ENCODE assay signal across 9 mouse cellular contexts in the genomic region with DNA sequence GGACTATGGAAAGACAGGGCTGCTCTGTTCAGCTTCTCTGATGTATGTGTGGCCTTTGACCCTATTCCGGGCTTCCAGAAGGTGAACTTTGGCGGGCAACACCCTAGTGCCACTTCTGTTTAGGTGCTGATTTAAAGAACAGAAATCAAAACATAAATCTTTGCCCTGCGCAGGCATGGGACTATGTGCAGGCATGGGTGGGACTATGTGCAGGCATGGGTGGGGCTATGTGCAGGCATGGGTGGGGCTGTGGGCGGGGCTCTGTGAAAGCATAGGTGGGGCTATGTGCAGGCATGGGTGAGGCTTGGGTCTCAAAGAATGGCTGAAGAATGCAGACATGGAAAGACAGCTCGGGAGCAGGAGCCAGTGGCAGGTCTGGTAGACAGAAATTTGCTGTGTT. TPM values are rescaled to one million over a fixed set of nuclear protein-coding genes. Genes with fewer than 3 reads are reported as not detected.
A peak's percentile ranks its signal among the peaks of the same experiment; 100 is the strongest.
DNase-seq lines count a peak whose midpoint lies in the region; ATAC-seq and TF ChIP-seq lines count a peak whose summit lies in the region.
"Had no signal": no experiment of that assay in that cellular context is flagged by ENCODE, and none has a peak within 500 bp of the region (broad histone marks: within the 10 kb centered on the region; RNA-seq: fewer than 3 reads in every experiment).

No protein-coding gene starts in this region.

- no peaks in the 10 kb centered on the region for H3K36me3 ChIP-seq in lung, postnatal 0 days (ENCODE audit: insufficient read depth, low read length)
- H3K36me3 ChIP-seq in intestine, embryonic 16.5 days (ENCODE audit: control insufficient read depth, insufficient read depth, low read length), result 0 out of 2 replicates have a peak, but pooled peaks cover 3% of the 10 kb centered on the region
- no peaks in the 10 kb centered on the region; the same call in 1 of the 2 replicates for H3K36me3 ChIP-seq in stomach, embryonic 14.5 days (ENCODE audit: control insufficient read depth, insufficient read depth, low read length)

- no peak overlapping the region for H3K4me2 ChIP-seq in lung, postnatal 0 days (replicated peaks; ENCODE audit: low read depth, low read length)
- peak overlapping the region; percentile 31 for H3K4me2 ChIP-seq in intestine, embryonic 16.5 days (ENCODE audit: low read depth, low read length)
- H3K4me2 ChIP-seq in stomach, embryonic 14.5 days (replicated peaks; ENCODE audit: low read depth, low read length), result no peak overlapping the region
- H3K4me2 ChIP-seq: limb, embryonic 13.5 days had no signal

- H3K4me1 ChIP-seq in lung, postnatal 0 days (ENCODE audit: insufficient read depth, low read depth, low read length), result no peaks in the 10 kb centered on the region; the same call in 1 of the 2 replicates
- H3K4me1 ChIP-seq in intestine, embryonic 16.5 days (ENCODE audit: control insufficient read depth, insufficient read depth, low read length), result peaks cover 33% of the 10 kb centered on the region
- H3K4me1 ChIP-seq in stomach, embryonic 14.5 days (ENCODE audit: control insufficient read depth, insufficient read depth, low read length), result peaks cover 13% of the 10 kb centered on the region; the same call in 1 of the 2 replicates

- peak; percentile 55 for DNase-seq in gastrocnemius, postnatal 25 days
- no peak for DNase-seq in gastrocnemius, adult 8-10 months (ENCODE audit: low spot score in 2 of 2)
- DNase-seq in lung, postnatal 0 days (ENCODE audit: low spot score), result no peak
- no peak for DNase-seq in lung, postnatal 14 days
- no peak for DNase-seq in layer of hippocampus, postnatal 14 days (ENCODE audit: low spot score in 2 of 2)
- no peak for DNase-seq in adrenal gland, postnatal 4 days (ENCODE audit: low spot score in 2 of 2)

- no peak overlapping the region for H3K27ac ChIP-seq in lung, postnatal 0 days (ENCODE audit: low read length)
- H3K27ac ChIP-seq in intestine, embryonic 16.5 days (ENCODE audit: low read length), result peak overlapping the region; percentile 65
- H3K27ac ChIP-seq in stomach, embryonic 14.5 days (ENCODE audit: low read length), result no peak overlapping the region
- H3K27ac ChIP-seq: limb, embryonic 13.5 days had no signal

- no peaks in the 10 kb centered on the region for H3K27me3 ChIP-seq in lung, postnatal 0 days (replicated peaks; ENCODE audit: insufficient read depth, low read length)
- no peaks in the 10 kb centered on the region for H3K27me3 ChIP-seq in intestine, embryonic 16.5 days (replicated peaks; ENCODE audit: control insufficient read depth, insufficient read depth, low read length)
- H3K27me3 ChIP-seq in stomach, embryonic 14.5 days (ENCODE audit: control insufficient read depth, insufficient read depth, low read length), result no peaks in the 10 kb centered on the region
- H3K27me3 ChIP-seq: limb, embryonic 13.5 days had no signal

- no peak for TF ChIP-seq CTCF in lung, postnatal 0 days (IDR thresholded peaks at IDR 0.05)

- H3K9ac ChIP-seq in lung, postnatal 0 days (replicated peaks; ENCODE audit: low read depth), result no peak overlapping the region
- H3K9ac ChIP-seq in intestine, embryonic 16.5 days (ENCODE audit: low read depth, low read length), result no peak overlapping the region
- H3K9ac ChIP-seq in stomach, embryonic 14.5 days (replicated peaks; ENCODE audit: low read depth, low read length), result no peak overlapping the region
- H3K9ac ChIP-seq: limb, embryonic 13.5 days had no signal

- ATAC-seq in lung, postnatal 0 days, result peak; percentile 71
- peak; percentile 97 for ATAC-seq in intestine, embryonic 16.5 days
- ATAC-seq in stomach, embryonic 14.5 days (ENCODE audit: insufficient number of reproducible peaks, insufficient read depth, low FRiP score, low read depth), result peak; percentile 92

- WGBS in lung, postnatal 0 days, result 55% methylated on average over 5 of the region's 5 CpGs
- 35% methylated on average over 5 of the region's 5 CpGs for WGBS in intestine, embryonic 16.5 days
- WGBS in stomach, embryonic 14.5 days, result 28% methylated on average over 5 of the region's 5 CpGs

- H3K4me3 ChIP-seq in lung, postnatal 0 days (ENCODE audit: low read depth, low read length), result no peak overlapping the region
- H3K4me3 ChIP-seq in intestine, embryonic 16.5 days (ENCODE audit: low read length), result peak overlapping the region; percentile 6; the same call in 1 of the 2 replicates
- H3K4me3 ChIP-seq in stomach, embryonic 14.5 days (ENCODE audit: low read depth, low read length), result no peak overlapping the region
- H3K4me3 ChIP-seq: limb, embryonic 13.5 days had no signal

- TF ChIP-seq EP300 in lung, postnatal 0 days (IDR thresholded peaks at IDR 0.05), result no peak

- H3K9me3 ChIP-seq in lung, postnatal 0 days (ENCODE audit: low read length), result no peaks in the 10 kb centered on the region
- no peaks in the 10 kb centered on the region for H3K9me3 ChIP-seq in intestine, embryonic 16.5 days (ENCODE audit: control insufficient read depth, low read length)
- H3K9me3 ChIP-seq in stomach, embryonic 14.5 days (ENCODE audit: control insufficient read depth, low read depth, low read length), result no peaks in the 10 kb centered on the region
- H3K9me3 ChIP-seq: limb, embryonic 13.5 days had no signal

RNA-seq across cellular contexts. Expression of gene Ccdc6, which starts 13.1 kb away (rescaled TPM):
- total RNA-seq in gastrocnemius, postnatal 25 days (2021), result 100 to 1,000 TPM in 1 of 2 experiments, 10 to 100 TPM in 1; 98.9 to 100 TPM
- total RNA-seq in gastrocnemius, adult 8-10 months (2022), result 100 to 1,000 TPM; 102 to 119 (median 108) TPM
- 10.7 and 11.3 TPM in 2 replicates for polyA plus RNA-seq in lung, postnatal 0 days (2015; fragmentation: Nextera tagmentation; extraction: Ambion mirVana)
- 11.7 and 13.0 TPM in 2 replicates for polyA plus RNA-seq in intestine, embryonic 16.5 days (2015; fragmentation: Nextera tagmentation; extraction: Ambion mirVana)
- 25.1 and 27.2 TPM in 2 replicates for polyA plus RNA-seq in stomach, embryonic 14.5 days (2014; fragmentation: Nextera tagmentation; extraction: Ambion mirVana)
- total RNA-seq in layer of hippocampus, postnatal 14 days (2021), result 10 to 100 TPM; 65.7 to 66.3 TPM
- 10 to 100 TPM; 58.8 to 65.0 TPM for total RNA-seq in adrenal gland, postnatal 4 days (2021)
